Mouse (Mus musculus) embryo, embryonic 10.5 days (tissue): Measurements from ENCODE around the gene Olfr1288.

Source experiments
- DNase-seq: peaks from one replicate; pipeline ENCODE4 v3.0.0-alpha.2; 2015; ENCODE audit warnings: low spot score

The Olfr1288 gene

GRCm38 (mm10) chr2:111473801-111474200 lies at the start of gene Olfr1288:
Gene Olfr1288 (plus strand): TSS chr2:111474101.
- DNase-seq = no peak

GRCm38 (mm10) chr2:111448842-111449241 lies 25.1 kb upstream of the Olfr1288 start, which contains the start of gene Olfr1287:
Gene Olfr1287 (plus strand): TSS chr2:111449142.
- no peak for DNase-seq

GRCm38 (mm10) chr2:111480519-111480918 lies 6.6 kb downstream of the Olfr1288 start, which contains the start of gene Olfr1289:
Gene Olfr1289 (plus strand): TSS chr2:111480819.
- no peak for DNase-seq

- no peak for DNase-seq
These were observed 19.8 kb downstream of the Olfr1288 start, which contains the start of gene Olfr1290 for GRCm38 (mm10) chr2:111493729-111494128. Gene Olfr1290 (minus strand): TSS chr2:111493829.

GRCm38 (mm10) chr2:111496880-111497279 lies 23.0 kb downstream of the Olfr1288 start, which contains the start of gene Olfr1291-ps1:
Gene Olfr1291-ps1 (plus strand): TSS chr2:111497180.
- no peak for DNase-seq

- DNase-seq = no peak
These were observed 43.5 kb downstream of the Olfr1288 start for GRCm38 (mm10) chr2:111517451-111517850.

- DNase-seq = no peak
These were observed 51.0 kb downstream of the Olfr1288 start, which contains the start of gene Olfr1293-ps for GRCm38 (mm10) chr2:111524903-111525302. Gene Olfr1293-ps (plus strand): TSS chr2:111525203.
